Mouse (Mus musculus) hindbrain, postnatal 0 days (tissue): ENCODE data around the gene Xpc. TPM values are rescaled to one million over a fixed set of nuclear protein-coding genes. Genes with fewer than 3 reads are reported as not detected.

Experiments used
- ATAC-seq: fragments of 200-750 bp; cut with Nextera tagmentation; 2 replicates; pipeline ENCODE4 v1.8.0; 2017; ENCODE audit warnings: mild to moderate bottlenecking, moderate TSS enrichment, moderate library complexity
- DNase-seq: peaks from one replicate; pipeline ENCODE4 v3.0.0-alpha.2; 2015; ENCODE audit warnings: low spot score
- H3K27ac ChIP-seq: fragments of 300-500 bp; sonication (generic); 2 replicates; pipeline ENCODE4 v1.5.1; 2014; ENCODE audit warnings: mild to moderate bottlenecking
- H3K27me3 ChIP-seq: fragments of 300-500 bp; sonication (generic); 2 replicates; pipeline ENCODE4 v1.6.1; 2014; ENCODE audit warnings: low read length, mixed read lengths; ENCODE audit not compliant: insufficient read depth
- H3K36me3 ChIP-seq: fragments of 300-500 bp; sonication (generic); 2 replicates; pipeline ENCODE4 v1.6.1; 2014; ENCODE audit warnings: low read length, mixed read lengths; ENCODE audit not compliant: insufficient read depth
- H3K4me1 ChIP-seq: fragments of 300-500 bp; sonication (generic); 2 replicates; pipeline ENCODE4 v1.6.1; 2014; ENCODE audit warnings: antibody characterized with exemption, low read length, mixed read lengths; ENCODE audit not compliant: insufficient read depth
- H3K4me2 ChIP-seq: fragments of 300-500 bp; sonication (generic); 2 replicates; pipeline ENCODE4 v1.6.1; 2014; ENCODE audit warnings: low read depth, mild to moderate bottlenecking, low read length, moderate library complexity, mixed read lengths
- H3K4me3 ChIP-seq: fragments of 300-500 bp; sonication (generic); 2 replicates; pipeline ENCODE4 v1.5.1; 2014; ENCODE audit warnings: low read length
- H3K9ac ChIP-seq: fragments of 300-500 bp; sonication (generic); replicated peaks from 2 replicates; pipeline ENCODE4 v1.6.1; 2014; ENCODE audit warnings: mild to moderate bottlenecking, low read length, moderate library complexity, mixed read lengths
- H3K9me3 ChIP-seq: fragments of 300-500 bp; sonication (generic); 2 replicates; pipeline ENCODE4 v1.6.1; 2016; ENCODE audit warnings: low read length, mixed read lengths
- CTCF ChIP-seq: IDR thresholded peaks from 2 replicates; pipeline ENCODE4 v1.5.1; 2016; ENCODE audit warnings: antibody characterized with exemption, control low read depth, low read depth
- WGBS: fragments of 180-500 bp; shearing (Covaris S2); extraction: QIAGEN DNeasy Blood & Tissue Kit; methylation state at CpG from one replicate; pipeline ENCODE4 v1.1.7; 2014; 5-methylcytosine and 5-hydroxymethylcytosine counted together
- polyA plus RNA-seq: library from polyadenylated mRNA; unstranded; fragments of >200 nt; fragmentation: Nextera tagmentation; extraction: Ambion mirVana; gene quantifications from 2 replicates; pipeline ENCODE4 v1.2.1, GENCODE M21; 2015
- total RNA-seq: library from RNA; depleted of rRNA; stranded (reverse); fragments of >200 nt; gene quantifications from 2 replicates; pipeline ENCODE4 v1.2.3, GENCODE M21; 2014

Gene Xpc
- total and polyA plus RNA-seq, 2 experiments from 2014 or later = 10.8 to 11.9 TPM

- H3K27ac ChIP-seq = no peak overlapping the region
- no peak overlapping the region for H3K4me2 ChIP-seq
- H3K36me3 ChIP-seq = no peaks in the 10 kb centered on the region
- H3K4me1 ChIP-seq = no peaks in the 10 kb centered on the region
- H3K27me3 ChIP-seq = no peaks in the 10 kb centered on the region
- H3K4me3 ChIP-seq = no peak overlapping the region
- DNase-seq = no peak
- 83% methylated on average over 4 of the region's 4 CpGs for WGBS
- no peak for TF ChIP-seq CTCF
- no peaks in the 10 kb centered on the region for H3K9me3 ChIP-seq
- H3K9ac ChIP-seq = no peak overlapping the region
- no peak for ATAC-seq
Measured at GRCm38 (mm10) chr6:91534268-91534667, 18.6 kb upstream of the Xpc start.

GRCm38 (mm10) chr6:91533771-91534170, 18.1 kb upstream of the Xpc start:
- H3K27me3 ChIP-seq = no peaks in the 10 kb centered on the region
- H3K4me1 ChIP-seq = no peaks in the 10 kb centered on the region
- TF ChIP-seq CTCF = no peak
- H3K36me3 ChIP-seq = no peaks in the 10 kb centered on the region
- H3K9ac ChIP-seq = no peak overlapping the region
- no peak overlapping the region for H3K4me2 ChIP-seq
- no peak overlapping the region for H3K27ac ChIP-seq
- WGBS = 37% methylated on average over 2 of the region's 2 CpGs
- ATAC-seq (no peak), DNase-seq (peak; percentile 39)
- no peaks in the 10 kb centered on the region for H3K9me3 ChIP-seq
- H3K4me3 ChIP-seq = no peak overlapping the region

DNA sequence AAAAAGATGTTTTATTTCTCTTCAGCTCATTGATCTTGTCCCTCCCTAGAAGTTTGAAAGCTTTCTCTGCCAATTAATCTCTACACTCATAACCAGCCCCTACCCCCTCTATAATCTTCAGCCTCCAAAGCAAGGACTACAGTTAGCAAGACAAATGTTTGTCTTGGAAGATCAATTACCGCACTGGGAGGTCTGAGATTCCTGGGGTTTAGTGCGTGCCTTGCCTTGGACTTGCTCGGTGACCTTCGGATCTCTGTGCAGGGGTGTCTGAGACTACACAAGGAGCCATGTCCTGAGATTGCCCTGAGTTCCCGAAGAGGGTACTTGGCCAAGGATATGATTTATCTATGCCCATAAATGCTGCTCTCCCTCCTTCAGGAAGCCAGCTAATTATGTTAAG, 17.7 kb upstream of the Xpc start:
- no peak for DNase-seq
- no peaks in the 10 kb centered on the region for H3K4me1 ChIP-seq
- no peak for TF ChIP-seq CTCF
- H3K36me3 ChIP-seq = no peaks in the 10 kb centered on the region
- H3K27me3 ChIP-seq = no peaks in the 10 kb centered on the region
- no peak overlapping the region for H3K9ac ChIP-seq
- H3K27ac ChIP-seq = no peak overlapping the region
- no peaks in the 10 kb centered on the region for H3K9me3 ChIP-seq
- H3K4me3 ChIP-seq = no peak overlapping the region
- no peak for ATAC-seq
- 58% methylated on average over 5 of the region's 5 CpGs for WGBS
- no peak overlapping the region for H3K4me2 ChIP-seq

GRCm38 (mm10) chr6:91532661-91533060, 17.0 kb upstream of the Xpc start:
- H3K27me3 ChIP-seq = no peaks in the 10 kb centered on the region
- 66% methylated on average over 6 of the region's 6 CpGs for WGBS
- TF ChIP-seq CTCF = no peak
- no peak overlapping the region for H3K4me3 ChIP-seq
- no peaks in the 10 kb centered on the region for H3K36me3 ChIP-seq
- H3K4me1 ChIP-seq = no peaks in the 10 kb centered on the region
- H3K9me3 ChIP-seq = no peaks in the 10 kb centered on the region
- no peak overlapping the region for H3K4me2 ChIP-seq
- no peak overlapping the region for H3K27ac ChIP-seq
- no peak for DNase-seq
- no peak overlapping the region for H3K9ac ChIP-seq
- ATAC-seq = no peak

DNA sequence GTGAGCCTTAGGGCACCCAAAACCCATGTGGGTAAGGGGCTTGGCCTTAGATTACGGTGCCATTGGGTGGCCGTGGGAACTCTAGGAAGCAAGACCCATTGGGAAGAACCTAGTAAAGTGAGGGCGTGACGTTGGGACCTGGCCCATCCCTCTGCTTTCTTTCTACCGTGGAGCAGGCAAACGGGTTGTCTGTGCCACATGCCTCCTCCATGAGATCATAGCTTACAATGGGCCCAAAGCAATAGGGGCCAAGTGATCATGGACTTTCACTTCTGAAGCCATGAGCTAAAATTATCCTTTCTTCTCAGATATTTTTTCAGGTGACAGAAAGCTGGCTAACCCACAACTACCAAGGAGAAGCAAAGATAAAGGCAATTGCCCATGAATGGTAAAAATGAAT, 15.6 kb upstream of the Xpc start:
- Histone ChIP-seq H3K4me1 (no peaks in the 10 kb centered on the region), H3K9ac (no peak overlapping the region)
- WGBS = 82% methylated on average over 6 of the region's 6 CpGs

DNA sequence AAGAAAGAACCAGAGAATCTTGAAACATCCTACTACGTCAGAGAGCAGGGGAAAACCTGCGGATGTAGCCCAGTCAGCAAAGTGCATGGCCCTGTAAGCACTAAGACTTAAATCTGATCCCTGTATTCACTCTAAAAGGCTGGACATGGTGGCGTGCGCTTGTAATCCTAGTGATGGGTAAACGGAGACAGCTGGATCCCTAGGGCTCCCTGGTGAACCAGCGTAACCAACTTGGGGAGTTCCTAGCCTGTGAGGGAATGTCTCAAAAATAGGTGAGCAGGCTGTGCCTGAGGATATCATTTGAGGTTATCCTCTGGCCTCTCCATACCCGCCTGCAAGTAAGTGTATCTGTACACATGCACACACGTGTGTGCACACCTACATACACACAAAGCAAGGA, 15.0 kb upstream of the Xpc start:
- H3K36me3 ChIP-seq = no peaks in the 10 kb centered on the region
- no peak for DNase-seq
- H3K9ac ChIP-seq = no peak overlapping the region
- 90% methylated on average over 8 of the region's 8 CpGs for WGBS
- ATAC-seq = no peak
- no peaks in the 10 kb centered on the region for H3K27me3 ChIP-seq
- no peaks in the 10 kb centered on the region for H3K4me1 ChIP-seq
- H3K4me2 ChIP-seq = no peak overlapping the region
- no peak overlapping the region for H3K4me3 ChIP-seq
- H3K27ac ChIP-seq = no peak overlapping the region
- H3K9me3 ChIP-seq = no peaks in the 10 kb centered on the region
- no peak for TF ChIP-seq CTCF

More for the DNA sequence above, 15.6 kb upstream of the Xpc start:
- no peaks in the 10 kb centered on the region for H3K36me3 ChIP-seq
- ATAC-seq = no peak
- H3K27ac ChIP-seq = no peak overlapping the region
- H3K4me2 ChIP-seq = no peak overlapping the region
- H3K27me3 ChIP-seq = no peaks in the 10 kb centered on the region
- no peak for TF ChIP-seq CTCF
- no peak overlapping the region for H3K4me3 ChIP-seq
- no peak for DNase-seq
- no peaks in the 10 kb centered on the region for H3K9me3 ChIP-seq

GRCm38 (mm10) chr6:91528265-91528664, 12.6 kb upstream of the Xpc start:
- Histone ChIP-seq H3K4me3 (no peak overlapping the region), H3K27ac (no peak overlapping the region), H3K9ac (no peak overlapping the region), H3K27me3 (no peaks in the 10 kb centered on the region), H3K4me1 (no peaks in the 10 kb centered on the region), H3K4me2 (no peak overlapping the region), H3K9me3 (no peaks in the 10 kb centered on the region), H3K36me3 (no peaks in the 10 kb centered on the region; the same call in 1 of the 2 replicates)
- no peak for ATAC-seq
- no peak for TF ChIP-seq CTCF
- DNase-seq = no peak
- WGBS = 82% methylated on average over 7 of the region's 7 CpGs
